Comparison of ENCODE assay signal across 7 mouse cellular contexts in the genomic region with DNA sequence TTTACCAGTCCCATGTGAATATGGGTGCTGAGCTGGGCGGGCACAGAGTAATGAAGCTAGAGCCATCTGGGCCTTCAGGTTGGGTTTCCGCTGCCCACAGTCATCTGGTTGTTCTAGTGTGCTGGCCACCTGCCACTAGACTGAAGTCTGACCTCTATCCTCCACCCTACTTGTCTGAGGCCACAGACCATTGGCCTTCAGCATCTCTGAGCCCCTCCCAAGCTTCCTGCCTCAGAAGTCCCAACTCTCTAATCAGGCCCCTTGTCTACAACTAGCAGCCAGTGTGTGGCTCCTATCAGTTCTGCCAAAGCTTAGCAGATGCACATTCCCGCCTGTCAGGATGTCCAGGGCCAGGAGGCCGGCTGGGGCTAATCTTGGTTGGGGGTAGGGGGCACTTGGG.
DNase-seq lines count a peak whose midpoint lies in the region; ATAC-seq lines count a peak whose summit lies in the region.

No protein-coding gene starts in this region.

- WGBS in lung, embryonic 16.5 days = 65% methylated on average over 4 of the region's 4 CpGs
- WGBS in heart, embryonic 16.5 days = 42% methylated on average over 4 of the region's 4 CpGs
- 30% methylated on average over 4 of the region's 4 CpGs for WGBS in liver, embryonic 15.5 days (ENCODE audit: insufficient replicate concordance)

- H3K9me3 ChIP-seq in lung, embryonic 16.5 days (ENCODE audit: control insufficient read depth, low read length) = no peaks in the 10 kb centered on the region
- H3K9me3 ChIP-seq in heart, embryonic 16.5 days (replicated peaks; ENCODE audit: control insufficient read depth, low read length) = no peaks in the 10 kb centered on the region
- no peaks in the 10 kb centered on the region for H3K9me3 ChIP-seq in liver, embryonic 15.5 days (replicated peaks)

- peaks cover 48% of the 10 kb centered on the region for H3K4me1 ChIP-seq in lung, embryonic 16.5 days (replicated peaks; ENCODE audit: control insufficient read depth, insufficient read depth, low read length)
- H3K4me1 ChIP-seq in heart, embryonic 16.5 days (ENCODE audit: control insufficient read depth, insufficient read depth, low read length) = peaks cover 75% of the 10 kb centered on the region
- H3K4me1 ChIP-seq in liver, embryonic 15.5 days (replicated peaks) = peaks cover 93% of the 10 kb centered on the region

- 0 out of 2 replicates have a peak overlapping the region, but pooled peaks have one; percentile 11 for H3K9ac ChIP-seq in lung, embryonic 16.5 days (ENCODE audit: low read length)
- H3K9ac ChIP-seq in heart, embryonic 16.5 days (ENCODE audit: low read length) = no peak overlapping the region
- H3K9ac ChIP-seq in liver, embryonic 15.5 days = no peak overlapping the region

- H3K4me2 ChIP-seq in lung, embryonic 16.5 days (ENCODE audit: low read depth, low read length) = no peak overlapping the region
- H3K4me2 ChIP-seq in heart, embryonic 16.5 days (ENCODE audit: low read depth, low read length) = no peak overlapping the region
- H3K4me2 ChIP-seq in liver, embryonic 15.5 days = peak overlapping the region; percentile 42

- 0 out of 2 replicates have a peak, but pooled peaks cover 4% of the 10 kb centered on the region for H3K36me3 ChIP-seq in lung, embryonic 16.5 days (ENCODE audit: control insufficient read depth, insufficient read depth, low read length)
- H3K36me3 ChIP-seq in heart, embryonic 16.5 days (ENCODE audit: control insufficient read depth, insufficient read depth) = no peaks in the 10 kb centered on the region
- no peaks in the 10 kb centered on the region for H3K36me3 ChIP-seq in liver, embryonic 15.5 days (replicated peaks)

- H3K4me3 ChIP-seq in lung, embryonic 16.5 days (ENCODE audit: low read length) = no peak overlapping the region
- no peak overlapping the region for H3K4me3 ChIP-seq in heart, embryonic 16.5 days (ENCODE audit: low read length)
- no peak overlapping the region for H3K4me3 ChIP-seq in liver, embryonic 15.5 days (replicated peaks)

- no peak for DNase-seq in lung, adult 18-20 months
- DNase-seq in urinary bladder, postnatal 25 days (ENCODE audit: low spot score) = no peak
- DNase-seq in right cerebral cortex, postnatal 4 days = no peak

- ATAC-seq in lung, embryonic 16.5 days (ENCODE audit: low read depth) = no peak
- peak; percentile 33 for ATAC-seq in common myeloid progenitor, adult 5-6 weeks (replicated peaks; ENCODE audit: low read depth, poor library complexity, severe bottlenecking)
- peak; percentile 24 for ATAC-seq in heart, embryonic 16.5 days (replicated peaks; ENCODE audit: extremely low read depth, insufficient read depth, low FRiP score)
- ATAC-seq in liver, embryonic 15.5 days (ENCODE audit: insufficient read depth) = peak; percentile 63

- H3K27me3 ChIP-seq in lung, embryonic 16.5 days (ENCODE audit: control insufficient read depth, insufficient read depth, low read depth, low read length) = no peaks in the 10 kb centered on the region
- H3K27me3 ChIP-seq in heart, embryonic 16.5 days (ENCODE audit: control insufficient read depth, insufficient read depth, low read length) = no peaks in the 10 kb centered on the region
- no peaks in the 10 kb centered on the region for H3K27me3 ChIP-seq in liver, embryonic 15.5 days

- peak overlapping the region; percentile 66 for H3K27ac ChIP-seq in lung, embryonic 16.5 days (ENCODE audit: low read length)
- peak overlapping the region; percentile 86 for H3K27ac ChIP-seq in heart, embryonic 16.5 days (ENCODE audit: low read length)
- H3K27ac ChIP-seq in liver, embryonic 15.5 days (replicated peaks) = peak overlapping the region; percentile 78
